30 mouse cellular contexts compared by ENCODE assay signal in genomic region chr13:56882931-56883330, GRCm38 (mm10). TPM values are rescaled to one million over a fixed set of nuclear protein-coding genes. Genes with fewer than 3 reads are reported as not detected.
DNase-seq lines count a peak whose midpoint lies in the region; ATAC-seq and TF ChIP-seq lines count a peak whose summit lies in the region.
"Had no signal": no experiment of that assay in that cellular context is flagged by ENCODE, and none has a peak within 500 bp of the region (broad histone marks: within the 10 kb centered on the region; RNA-seq: fewer than 3 reads in every experiment).

No protein-coding gene starts in this region.

- H3K4me1 ChIP-seq in hindbrain, postnatal 0 days (ENCODE audit: insufficient read depth, low read length), result no peaks in the 10 kb centered on the region
- H3K4me1 ChIP-seq in hindbrain, embryonic 14.5 days (replicated peaks; ENCODE audit: control insufficient read depth, insufficient read depth, low read length), result peaks cover 4% of the 10 kb centered on the region; the same call in 1 of the 2 replicates
- no peaks in the 10 kb centered on the region for H3K4me1 ChIP-seq in neural tube, embryonic 11.5 days (ENCODE audit: control insufficient read depth, insufficient read depth, low read length)
- no peaks in the 10 kb centered on the region for H3K4me1 ChIP-seq in neural tube, embryonic 15.5 days
- H3K4me1 ChIP-seq: embryonic facial prominence, embryonic 12.5 days; embryonic facial prominence, embryonic 15.5 days; hindbrain, embryonic 10.5 days; hindbrain, embryonic 13.5 days had no signal

- H3K4me3 ChIP-seq in hindbrain, postnatal 0 days (ENCODE audit: low read length), result no peak overlapping the region
- H3K4me3 ChIP-seq in hindbrain, embryonic 14.5 days (replicated peaks; ENCODE audit: low read length), result no peak overlapping the region
- no peak overlapping the region for H3K4me3 ChIP-seq in neural tube, embryonic 11.5 days (ENCODE audit: low read depth, low read length)
- no peak overlapping the region for H3K4me3 ChIP-seq in neural tube, embryonic 15.5 days (replicated peaks)
- H3K4me3 ChIP-seq: embryonic facial prominence, embryonic 12.5 days; embryonic facial prominence, embryonic 15.5 days; gastrocnemius, adult 2 months; hindbrain, embryonic 10.5 days; hindbrain, embryonic 13.5 days had no signal

- no peaks in the 10 kb centered on the region for H3K9me3 ChIP-seq in hindbrain, postnatal 0 days (ENCODE audit: low read length)
- H3K9me3 ChIP-seq in hindbrain, embryonic 14.5 days (ENCODE audit: control insufficient read depth, low read length), result no peaks in the 10 kb centered on the region
- no peaks in the 10 kb centered on the region for H3K9me3 ChIP-seq in neural tube, embryonic 11.5 days (ENCODE audit: control insufficient read depth, low read length)
- H3K9me3 ChIP-seq in neural tube, embryonic 15.5 days (replicated peaks), result no peaks in the 10 kb centered on the region
- H3K9me3 ChIP-seq: embryonic facial prominence, embryonic 12.5 days; embryonic facial prominence, embryonic 15.5 days; hindbrain, embryonic 10.5 days; hindbrain, embryonic 13.5 days had no signal

- no peak overlapping the region for H3K4me2 ChIP-seq in hindbrain, postnatal 0 days (ENCODE audit: low read depth, low read length)
- H3K4me2 ChIP-seq in hindbrain, embryonic 14.5 days (replicated peaks), result no peak overlapping the region
- H3K4me2 ChIP-seq in neural tube, embryonic 11.5 days (ENCODE audit: low read depth), result no peak overlapping the region
- no peak overlapping the region for H3K4me2 ChIP-seq in neural tube, embryonic 15.5 days
- H3K4me2 ChIP-seq: embryonic facial prominence, embryonic 12.5 days; embryonic facial prominence, embryonic 15.5 days; heart, embryonic 11.5 days; hindbrain, embryonic 13.5 days had no signal

- no peak overlapping the region for H3K27ac ChIP-seq in hindbrain, postnatal 0 days
- no peak overlapping the region for H3K27ac ChIP-seq in hindbrain, embryonic 14.5 days
- H3K27ac ChIP-seq in neural tube, embryonic 11.5 days (ENCODE audit: low read depth, low read length), result no peak overlapping the region
- H3K27ac ChIP-seq in neural tube, embryonic 15.5 days (replicated peaks), result no peak overlapping the region
- H3K27ac ChIP-seq: embryonic facial prominence, embryonic 12.5 days; embryonic facial prominence, embryonic 15.5 days; gastrocnemius, adult 2 months; hindbrain, embryonic 10.5 days; hindbrain, embryonic 13.5 days had no signal

- TF ChIP-seq CTCF in hindbrain, postnatal 0 days (IDR thresholded peaks at IDR 0.05; ENCODE audit: low read depth), result no peak

- no peaks in the 10 kb centered on the region for H3K27me3 ChIP-seq in hindbrain, postnatal 0 days (ENCODE audit: insufficient read depth, low read length)
- no peaks in the 10 kb centered on the region for H3K27me3 ChIP-seq in hindbrain, embryonic 14.5 days (ENCODE audit: control insufficient read depth, insufficient read depth, low read length)
- no peaks in the 10 kb centered on the region for H3K27me3 ChIP-seq in neural tube, embryonic 11.5 days (ENCODE audit: control insufficient read depth, insufficient read depth, low read length)
- no peaks in the 10 kb centered on the region for H3K27me3 ChIP-seq in neural tube, embryonic 15.5 days (replicated peaks)
- H3K27me3 ChIP-seq: embryonic facial prominence, embryonic 15.5 days; hindbrain, embryonic 13.5 days had no signal

- no peaks in the 10 kb centered on the region for H3K36me3 ChIP-seq in hindbrain, postnatal 0 days (ENCODE audit: insufficient read depth, low read length)
- no peaks in the 10 kb centered on the region for H3K36me3 ChIP-seq in hindbrain, embryonic 14.5 days (replicated peaks; ENCODE audit: control insufficient read depth, insufficient read depth)
- no peaks in the 10 kb centered on the region; the same call in 1 of the 2 replicates for H3K36me3 ChIP-seq in neural tube, embryonic 11.5 days (ENCODE audit: control insufficient read depth, insufficient read depth, low read length)
- H3K36me3 ChIP-seq in neural tube, embryonic 15.5 days, result no peaks in the 10 kb centered on the region
- H3K36me3 ChIP-seq: embryonic facial prominence, embryonic 12.5 days; embryonic facial prominence, embryonic 15.5 days; hindbrain, embryonic 10.5 days had no signal

- 65% methylated on average over 12 of the region's 12 CpGs for WGBS in hindbrain, postnatal 0 days
- 75% methylated on average over 12 of the region's 12 CpGs for WGBS in hindbrain, embryonic 14.5 days
- WGBS in neural tube, embryonic 11.5 days, result 90% methylated on average over 12 of the region's 12 CpGs
- WGBS in neural tube, embryonic 15.5 days, result 83% methylated on average over 12 of the region's 12 CpGs

- H3K9ac ChIP-seq in hindbrain, postnatal 0 days (replicated peaks; ENCODE audit: low read length), result no peak overlapping the region
- H3K9ac ChIP-seq in hindbrain, embryonic 14.5 days, result no peak overlapping the region
- no peak overlapping the region for H3K9ac ChIP-seq in neural tube, embryonic 11.5 days (ENCODE audit: low read length)
- H3K9ac ChIP-seq in neural tube, embryonic 15.5 days (replicated peaks), result no peak overlapping the region
- H3K9ac ChIP-seq: embryonic facial prominence, embryonic 12.5 days; embryonic facial prominence, embryonic 15.5 days; forebrain, postnatal 0 days; hindbrain, embryonic 13.5 days had no signal

- DNase-seq in cerebellum, postnatal 25 days, result peak; percentile 20 to 55
- peak; percentile 42 for DNase-seq in hindbrain, postnatal 0 days (ENCODE audit: low spot score)
- DNase-seq in hindbrain, embryonic 14.5 days (ENCODE audit: low spot score), result no peak
- peak; percentile 3 for DNase-seq in neural tube, embryonic 11.5 days (ENCODE audit: low spot score)
- DNase-seq: adrenal gland, adult 2 months; adrenal gland, postnatal 14 days; cerebellum, adult 11-12 months; cerebellum, adult 9-10 months; forebrain, postnatal 0 days; gastrocnemius, adult 2 months; gastrocnemius, postnatal 14 days; heart, adult 18-20 months; heart, postnatal 36 days had no signal

- no peak for ATAC-seq in cerebellum, adult (ENCODE audit: insufficient number of reproducible peaks, low FRiP score, low TSS enrichment)
- no peak for ATAC-seq in hindbrain, postnatal 0 days
- ATAC-seq in hindbrain, embryonic 14.5 days (ENCODE audit: low FRiP score), result no peak
- ATAC-seq in neural tube, embryonic 11.5 days (ENCODE audit: insufficient read depth, low FRiP score, low TSS enrichment), result no peak
- no peak for ATAC-seq in neural tube, embryonic 15.5 days (ENCODE audit: low FRiP score)
- ATAC-seq: CD4-positive, CD25-positive, alpha-beta regulatory T cell, adult 4 months; forebrain, embryonic 14.5 days; forebrain, postnatal 0 days; intestine, postnatal 0 days had no signal

RNA-seq across cellular contexts. Expression of gene Trpc7, which starts 12.9 kb away (rescaled TPM):
- total RNA-seq in hindbrain, postnatal 0 days (2014; rRNA removed), result 9.6 TPM in 2 replicates
- polyA plus RNA-seq in hindbrain, postnatal 0 days (2015; fragmentation: Nextera tagmentation; extraction: Ambion mirVana), result 3.3 and 3.8 TPM in 2 replicates
- polyA plus RNA-seq in hindbrain, embryonic 14.5 days (2014; fragmentation: Nextera tagmentation; extraction: Ambion mirVana), result 3.6 and 4.9 TPM in 2 replicates
- not detected in 2 replicates for polyA plus RNA-seq in neural tube, embryonic 11.5 days (2014; fragmentation: Nextera tagmentation; extraction: Ambion mirVana)
- polyA plus RNA-seq in neural tube, embryonic 15.5 days (2015; fragmentation: Nextera tagmentation; extraction: Ambion mirVana), result 3.3 and 3.7 TPM in 2 replicates
- total RNA-seq: common myeloid progenitor, adult 5-6 weeks; gastrocnemius, adult 2 months; gastrocnemius, postnatal 14 days; gastrocnemius, postnatal 4 days; heart, adult 18-20 months; heart, postnatal 36 days; MEL had no signal
- polyA plus RNA-seq: CD4-positive, CD25-positive, alpha-beta regulatory T cell, adult 4 months; embryonic facial prominence, embryonic 15.5 days; forebrain, embryonic 11.5 days; heart, embryonic 14.5 days; heart, postnatal 0 days; intestine, embryonic 14.5 days had no signal
